Mouse (Mus musculus): Measurements from ENCODE around the gene Ubr4. TPM values are rescaled to one million over a fixed set of nuclear protein-coding genes. Genes with fewer than 3 reads are reported as not detected.

The Ubr4 gene
- polyA plus RNA-seq, 2 experiments, result 86.6 to 159 TPM

GRCm38 (mm10) chr4:139357211-139357610 is 4.8 kb downstream of the Ubr4 start:
- Histone ChIP-seq H3K36me3 (ENCODE audit: control insufficient read depth, insufficient read depth, low read length) (peaks cover 77% of the 10 kb centered on the region), H3K27me3 (ENCODE audit: control insufficient read depth, insufficient read depth, low read length) (no peaks in the 10 kb centered on the region), H3K9ac (ENCODE audit: low read depth, low read length, severe bottlenecking) (no peak overlapping the region), H3K9me3 (ENCODE audit: control insufficient read depth, low read length) (no peaks in the 10 kb centered on the region), H3K4me2 (replicated peaks; ENCODE audit: low read depth, low read length, severe bottlenecking) (no peak overlapping the region), H3K4me1 (ENCODE audit: control insufficient read depth, insufficient read depth, low read length) (peaks cover 3% of the 10 kb centered on the region), H3K4me3 (replicated peaks; ENCODE audit: low read length) (no peak overlapping the region), H3K27ac (replicated peaks; ENCODE audit: low read depth, low read length) (no peak overlapping the region)
- ATAC-seq (ENCODE audit: low FRiP score, low read depth), result no peak
- TF ChIP-seq POLR2A (IDR thresholded peaks at IDR 0.05; ENCODE audit: borderline replicate concordance, extremely low read depth, insufficient read depth, insufficient read length), result no peak
- DNase-seq (ENCODE audit: low spot score), result no peak
- 99% methylated on average over 3 of the region's 3 CpGs for WGBS

GRCm38 (mm10) chr4:139360761-139361548 is 8.5 kb downstream of the Ubr4 start:
- no peak for TF ChIP-seq POLR2A (IDR thresholded peaks at IDR 0.05; ENCODE audit: borderline replicate concordance, extremely low read depth, insufficient read depth, insufficient read length)
- no peaks in the 10 kb centered on the region for H3K4me1 ChIP-seq (ENCODE audit: control insufficient read depth, insufficient read depth, low read length)
- H3K4me2 ChIP-seq (replicated peaks; ENCODE audit: low read depth, low read length, severe bottlenecking), result no peak overlapping the region
- no peak overlapping the region for H3K9ac ChIP-seq (ENCODE audit: low read depth, low read length, severe bottlenecking)
- no peak for ATAC-seq (ENCODE audit: low FRiP score, low read depth)
- peaks cover 96% of the 10 kb centered on the region for H3K36me3 ChIP-seq (ENCODE audit: control insufficient read depth, insufficient read depth, low read length)
- DNase-seq (ENCODE audit: low spot score), result no peak
- no peaks in the 10 kb centered on the region for H3K9me3 ChIP-seq (ENCODE audit: control insufficient read depth, low read length)
- no peaks in the 10 kb centered on the region for H3K27me3 ChIP-seq (ENCODE audit: control insufficient read depth, insufficient read depth, low read length)
- no peak overlapping the region for H3K27ac ChIP-seq (replicated peaks; ENCODE audit: low read depth, low read length)
- no peak overlapping the region for H3K4me3 ChIP-seq (replicated peaks; ENCODE audit: low read length)
- 97% methylated on average over 10 of the region's 11 CpGs for WGBS

- Histone ChIP-seq H3K4me3 (replicated peaks; ENCODE audit: low read length) (no peak overlapping the region), H3K9ac (ENCODE audit: low read depth, low read length, severe bottlenecking) (no peak overlapping the region), H3K9me3 (ENCODE audit: control insufficient read depth, low read length) (no peaks in the 10 kb centered on the region), H3K4me1 (ENCODE audit: control insufficient read depth, insufficient read depth, low read length) (no peaks in the 10 kb centered on the region), H3K27ac (replicated peaks; ENCODE audit: low read depth, low read length) (no peak overlapping the region), H3K4me2 (replicated peaks; ENCODE audit: low read depth, low read length, severe bottlenecking) (no peak overlapping the region), H3K27me3 (ENCODE audit: control insufficient read depth, insufficient read depth, low read length) (no peaks in the 10 kb centered on the region), H3K36me3 (ENCODE audit: control insufficient read depth, insufficient read depth, low read length) (peaks cover 97% of the 10 kb centered on the region)
- TF ChIP-seq POLR2A (IDR thresholded peaks at IDR 0.05; ENCODE audit: borderline replicate concordance, extremely low read depth, insufficient read depth, insufficient read length), result no peak
- 98% methylated on average over 3 of the region's 3 CpGs for WGBS
- no peak for DNase-seq (ENCODE audit: low spot score)
- no peak for ATAC-seq (ENCODE audit: low FRiP score, low read depth)
Observed at GRCm38 (mm10) chr4:139367336-139367735, 14.9 kb downstream of the Ubr4 start.

GRCm38 (mm10) chr4:139368038-139368437 is 15.6 kb downstream of the Ubr4 start:
- Histone ChIP-seq H3K27ac (replicated peaks; ENCODE audit: low read depth, low read length) (no peak overlapping the region), H3K27me3 (ENCODE audit: control insufficient read depth, insufficient read depth, low read length) (no peaks in the 10 kb centered on the region), H3K9ac (ENCODE audit: low read depth, low read length, severe bottlenecking) (no peak overlapping the region), H3K4me3 (replicated peaks; ENCODE audit: low read length) (no peak overlapping the region), H3K4me2 (replicated peaks; ENCODE audit: low read depth, low read length, severe bottlenecking) (no peak overlapping the region), H3K9me3 (ENCODE audit: control insufficient read depth, low read length) (no peaks in the 10 kb centered on the region), H3K4me1 (ENCODE audit: control insufficient read depth, insufficient read depth, low read length) (no peaks in the 10 kb centered on the region), H3K36me3 (ENCODE audit: control insufficient read depth, insufficient read depth, low read length) (peaks cover 97% of the 10 kb centered on the region)
- no peak for TF ChIP-seq POLR2A (IDR thresholded peaks at IDR 0.05; ENCODE audit: borderline replicate concordance, extremely low read depth, insufficient read depth, insufficient read length)
- DNase-seq (ENCODE audit: low spot score), result no peak
- WGBS, result 94% methylated on average over 5 of the region's 5 CpGs
- no peak for ATAC-seq (ENCODE audit: low FRiP score, low read depth)

- Histone ChIP-seq H3K27me3 (ENCODE audit: control insufficient read depth, insufficient read depth, low read length) (no peaks in the 10 kb centered on the region), H3K4me3 (replicated peaks; ENCODE audit: low read length) (no peak overlapping the region), H3K4me1 (ENCODE audit: control insufficient read depth, insufficient read depth, low read length) (no peaks in the 10 kb centered on the region), H3K4me2 (replicated peaks; ENCODE audit: low read depth, low read length, severe bottlenecking) (no peak overlapping the region), H3K36me3 (ENCODE audit: control insufficient read depth, insufficient read depth, low read length) (peaks cover 94% of the 10 kb centered on the region), H3K9ac (ENCODE audit: low read depth, low read length, severe bottlenecking) (no peak overlapping the region), H3K27ac (replicated peaks; ENCODE audit: low read depth, low read length) (no peak overlapping the region), H3K9me3 (ENCODE audit: control insufficient read depth, low read length) (no peaks in the 10 kb centered on the region)
- ATAC-seq (ENCODE audit: low FRiP score, low read depth), result no peak
- no peak for TF ChIP-seq POLR2A (IDR thresholded peaks at IDR 0.05; ENCODE audit: borderline replicate concordance, extremely low read depth, insufficient read depth, insufficient read length)
- DNase-seq (ENCODE audit: low spot score), result no peak
- 91% methylated on average over 4 of the region's 4 CpGs for WGBS
Observed at GRCm38 (mm10) chr4:139373130-139373529, 20.7 kb downstream of the Ubr4 start.

All from limb, embryonic 14.5 days (tissue).